Mouse (Mus musculus) layer of hippocampus, postnatal 36 days (tissue): ENCODE data around the gene Zc3h15. TPM values are rescaled to one million over a fixed set of nuclear protein-coding genes. Genes with fewer than 3 reads are reported as not detected.

Source experiments
- total RNA-seq, 2 experiments: library from RNA; stranded (reverse); gene quantifications; 2 replicates each; pipeline ENCODE4 v1.2.3; 2021

Zc3h15 gene
- total RNA-seq, 2 experiments from 2014 or later: 134 to 141 TPM

Other genes with a start within 250 kb of the Zc3h15 start
- 10 to 100 TPM; 58.6 to 60.5 TPM for gene Itgav, start 80.0 kb downstream of the Zc3h15 start, total RNA-seq
- 100 to 1,000 TPM; 191 to 210 TPM for gene Fam171b, start 168.2 kb downstream of the Zc3h15 start, total RNA-seq